Mouse (Mus musculus) megakaryocyte, embryonic 14.5 days (primary cell): ENCODE results near the gene Hmga1. TPM values are rescaled to one million over a fixed set of nuclear protein-coding genes. Genes with fewer than 3 reads are reported as not detected.

Experiments
- H3K27me3 ChIP-seq: replicated peaks from 2 replicates; pipeline ENCODE3; 2012; ENCODE audit warnings: inconsistent platforms
- H3K36me3 ChIP-seq: replicated peaks from 2 replicates; pipeline ENCODE3; 2012; ENCODE audit warnings: low read length, inconsistent platforms, mixed read lengths
- H3K4me1 ChIP-seq: 2 replicates; pipeline ENCODE4 v1.6.1; 2012; ENCODE audit warnings: inconsistent platforms
- H3K4me3 ChIP-seq: replicated peaks from 2 replicates; pipeline ENCODE3; 2012; ENCODE audit warnings: moderate library complexity, mild to moderate bottlenecking, inconsistent platforms
- H3K9me3 ChIP-seq: 2 replicates; pipeline ENCODE4 v1.6.1; 2012; ENCODE audit warnings: inconsistent platforms
- FLI1 ChIP-seq: IDR thresholded peaks from 2 replicates; pipeline ENCODE4 v1.6.1; 2012; ENCODE audit warnings: low read length, inconsistent platforms, mixed read lengths
- GATA1 ChIP-seq: IDR thresholded peaks from 3 replicates; pipeline ENCODE4 v1.6.1; 2012; ENCODE audit warnings: mixed read lengths, low read length, inconsistent platforms, borderline replicate concordance
- polyA plus RNA-seq: library from polyadenylated mRNA; stranded (reverse); fragments of >175 nt; gene quantifications from 2 replicates; pipeline ENCODE4 v1.2.3, GENCODE M21; 2012; ENCODE audit warnings: low replicate concordance; ENCODE audit not compliant: insufficient read depth

Gene Hmga1
- polyA plus RNA-seq, 1 experiment, result 3,567 TPM

- Histone ChIP-seq H3K36me3 (peaks cover 78% of the 10 kb centered on the region), H3K9me3 (no peaks in the 10 kb centered on the region), H3K4me3 (peak overlapping the region; percentile 76), H3K4me1 (peaks cover 93% of the 10 kb centered on the region), H3K27me3 (no peaks in the 10 kb centered on the region)
- TF ChIP-seq GATA1 (no peak), FLI1 (no peak)
These were observed 44.6 kb downstream of the Hmga1 start for GRCm38 (mm10) chr17:27600869-27601268.

- Histone ChIP-seq H3K4me3 (peak overlapping the region; percentile 86), H3K27me3 (no peaks in the 10 kb centered on the region), H3K36me3 (peaks cover 77% of the 10 kb centered on the region), H3K9me3 (no peaks in the 10 kb centered on the region), H3K4me1 (peaks cover 97% of the 10 kb centered on the region)
- TF ChIP-seq GATA1 (no peak), FLI1 (no peak)
These were observed 46.7 kb downstream of the Hmga1 start for GRCm38 (mm10) chr17:27603036-27603435.

- peak overlapping the region; percentile 86 for H3K4me3 ChIP-seq
- TF ChIP-seq GATA1, result peak; percentile 77; the same call in 1 of the 3 replicates
- TF ChIP-seq FLI1, result no peak
- peaks cover 97% of the 10 kb centered on the region for H3K4me1 ChIP-seq
- peaks cover 76% of the 10 kb centered on the region for H3K36me3 ChIP-seq
- H3K27me3 ChIP-seq, result no peaks in the 10 kb centered on the region
- no peaks in the 10 kb centered on the region for H3K9me3 ChIP-seq
These were observed 47.4 kb downstream of the Hmga1 start for GRCm38 (mm10) chr17:27603522-27604234.

GRCm38 (mm10) chr17:27609576-27609975 is 53.3 kb downstream of the Hmga1 start:
- H3K4me1 ChIP-seq, result peaks cover 100% of the 10 kb centered on the region
- peaks cover 87% of the 10 kb centered on the region for H3K36me3 ChIP-seq
- no peaks in the 10 kb centered on the region for H3K9me3 ChIP-seq
- TF ChIP-seq FLI1, result no peak
- TF ChIP-seq GATA1, result no peak
- H3K27me3 ChIP-seq, result no peaks in the 10 kb centered on the region
- no peak overlapping the region for H3K4me3 ChIP-seq

- H3K4me3 ChIP-seq, result peak overlapping the region; percentile 87
- TF ChIP-seq GATA1, result no peak
- no peak for TF ChIP-seq FLI1
- no peaks in the 10 kb centered on the region for H3K9me3 ChIP-seq
- no peaks in the 10 kb centered on the region for H3K27me3 ChIP-seq
- peaks cover 93% of the 10 kb centered on the region for H3K36me3 ChIP-seq
- H3K4me1 ChIP-seq, result peaks cover 100% of the 10 kb centered on the region
These were observed 54.6 kb downstream of the Hmga1 start for GRCm38 (mm10) chr17:27610679-27611518.

- Histone ChIP-seq H3K27me3 (no peaks in the 10 kb centered on the region), H3K4me3 (peak overlapping the region; percentile 87), H3K4me1 (peaks cover 97% of the 10 kb centered on the region), H3K36me3 (peaks cover 89% of the 10 kb centered on the region), H3K9me3 (no peaks in the 10 kb centered on the region)
- TF ChIP-seq GATA1 (no peak), FLI1 (no peak)
These were observed 55.2 kb downstream of the Hmga1 start for GRCm38 (mm10) chr17:27611519-27611884.

- Histone ChIP-seq H3K4me3 (peak overlapping the region; percentile 87), H3K27me3 (no peaks in the 10 kb centered on the region), H3K9me3 (no peaks in the 10 kb centered on the region), H3K36me3 (peaks cover 90% of the 10 kb centered on the region), H3K4me1 (peaks cover 97% of the 10 kb centered on the region)
- no peak for TF ChIP-seq GATA1
- TF ChIP-seq FLI1, result no peak
These were observed 55.7 kb downstream of the Hmga1 start for GRCm38 (mm10) chr17:27611994-27612393.

- TF ChIP-seq GATA1 (no peak), FLI1 (no peak)
- H3K36me3 ChIP-seq, result peaks cover 90% of the 10 kb centered on the region
- H3K4me3 ChIP-seq, result peak overlapping the region; percentile 80
- H3K9me3 ChIP-seq, result no peaks in the 10 kb centered on the region
- peaks cover 97% of the 10 kb centered on the region for H3K4me1 ChIP-seq
- no peaks in the 10 kb centered on the region for H3K27me3 ChIP-seq
These were observed 56.7 kb downstream of the Hmga1 start for GRCm38 (mm10) chr17:27613016-27613415.

Other genes starting within 250 kb of the Hmga1 start
- gene Grm4, start 35.1 kb upstream of the Hmga1 start, polyA plus RNA-seq, result not detected in 2 replicates
- gene AI413582, start 9.3 kb downstream of the Hmga1 start, polyA plus RNA-seq, result 81.1 and 284 TPM in 2 replicates
- 157 and 272 TPM in 2 replicates for gene Nudt3, start 67.0 kb downstream of the Hmga1 start, polyA plus RNA-seq
- not detected in 2 replicates for gene RPS10-NUDT3, start 78.7 kb downstream of the Hmga1 start, polyA plus RNA-seq
- 1,090 and 3,855 TPM in 2 replicates for gene Rps10, start 80.2 kb downstream of the Hmga1 start, polyA plus RNA-seq
- 0.36 and 1.00 TPM in 2 replicates for gene Pacsin1, start 99.0 kb downstream of the Hmga1 start, polyA plus RNA-seq
- 1.4 and 2.3 TPM in 2 replicates for gene Spdef, start 172.5 kb downstream of the Hmga1 start, polyA plus RNA-seq